Mouse (Mus musculus): ENCODE results near the gene Smarcd2. TPM values are rescaled to one million over a fixed set of nuclear protein-coding genes. Genes with fewer than 3 reads are reported as not detected.

The Smarcd2 gene
- polyA plus RNA-seq, 1 experiment from 2014 or later: 18.2 TPM

DNA sequence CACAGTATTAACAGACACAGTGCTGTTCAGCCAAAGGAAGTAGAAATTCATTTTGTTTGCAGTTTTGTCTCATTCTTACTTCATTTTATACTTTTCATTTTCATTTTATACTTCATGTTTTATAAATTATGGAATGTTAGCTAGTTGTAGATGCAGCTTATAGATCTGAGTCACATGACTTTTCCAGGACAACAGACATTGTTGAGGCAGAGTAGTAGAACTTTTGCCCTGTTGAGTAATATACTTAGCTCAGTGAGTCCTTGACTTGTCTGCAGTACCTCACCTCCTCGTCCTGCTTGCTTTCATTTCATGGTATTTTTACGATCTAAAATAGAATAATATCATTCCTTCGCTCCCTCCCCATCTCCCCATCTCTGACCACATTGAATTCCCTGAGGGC lies 52.2 kb downstream of the Smarcd2 start:
- H3K36me3 ChIP-seq: peaks cover 17% of the 10 kb centered on the region
- no peaks in the 10 kb centered on the region for H3K9me3 ChIP-seq (replicated peaks)
- WGBS: 86% methylated on average over 3 of the region's 3 CpGs
- no peak overlapping the region for H3K4me3 ChIP-seq
- H3K4me1 ChIP-seq (replicated peaks): peaks cover 14% of the 10 kb centered on the region
- no peaks in the 10 kb centered on the region for H3K27me3 ChIP-seq
- no peak for ATAC-seq (replicated peaks; ENCODE audit: insufficient number of reproducible peaks, insufficient read depth, low FRiP score, low read depth)
- no peak overlapping the region for H3K27ac ChIP-seq
- no peak overlapping the region for H3K4me2 ChIP-seq
- H3K9ac ChIP-seq: no peak overlapping the region

DNA sequence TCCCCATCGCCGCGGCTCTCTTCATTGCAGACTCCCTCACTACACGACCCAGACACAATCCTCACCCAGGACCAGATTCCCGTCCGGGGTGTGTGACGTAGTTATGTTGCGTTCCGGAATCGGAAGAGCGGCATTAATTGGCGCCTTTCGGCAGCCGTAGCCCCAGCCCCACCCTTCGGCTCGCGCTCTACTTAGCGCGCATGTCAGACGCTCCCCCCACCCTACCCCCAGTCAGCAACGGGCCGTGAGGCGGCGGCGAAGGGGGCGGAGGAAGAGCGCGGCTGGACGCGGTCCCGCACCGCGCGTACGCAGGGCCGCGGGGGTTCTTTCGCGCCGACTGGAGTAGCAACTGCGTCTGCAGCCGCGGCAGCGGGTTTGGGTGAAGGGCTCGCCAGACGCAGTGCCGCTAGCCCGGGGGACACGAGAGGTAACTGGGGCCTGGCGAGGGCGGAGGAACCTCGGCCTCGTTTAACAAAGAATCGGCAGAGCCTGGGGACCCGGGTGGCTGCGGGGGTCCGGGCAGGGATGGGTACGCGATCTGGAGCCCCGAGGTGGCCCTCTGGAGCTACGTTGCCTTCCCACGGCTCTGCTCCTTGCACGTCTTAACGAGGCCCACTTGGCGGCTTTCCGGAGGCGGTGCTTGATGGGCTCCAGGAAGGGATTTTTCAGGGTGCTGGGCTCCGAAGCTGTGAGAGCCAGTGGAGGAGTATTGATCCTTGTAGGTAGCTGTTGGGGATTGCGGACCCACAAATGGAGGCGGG lies 55.9 kb downstream of the Smarcd2 start, which contains the start of gene Ddx42:
Gene Ddx42, plus strand, starts transcription at position 197 of the 761 bp plus-strand sequence.
- peak; percentile 91 for ATAC-seq (replicated peaks; ENCODE audit: insufficient number of reproducible peaks, insufficient read depth, low FRiP score, low read depth)
- Histone ChIP-seq H3K27ac (peak within 1 kb of the TSS; percentile 97), H3K27me3 (no peaks in the 10 kb centered on the region), H3K9ac (peak within 1 kb of the TSS; percentile 100), H3K4me1 (replicated peaks) (peaks cover 33% of the 10 kb centered on the region), H3K4me3 (peak within 1 kb of the TSS; percentile 100), H3K9me3 (replicated peaks) (no peaks in the 10 kb centered on the region), H3K4me2 (peak within 1 kb of the TSS; percentile 64), H3K36me3 (peaks cover 9% of the 10 kb centered on the region)
- WGBS: under 1% methylated on average over 70 of the region's 70 CpGs

DNA sequence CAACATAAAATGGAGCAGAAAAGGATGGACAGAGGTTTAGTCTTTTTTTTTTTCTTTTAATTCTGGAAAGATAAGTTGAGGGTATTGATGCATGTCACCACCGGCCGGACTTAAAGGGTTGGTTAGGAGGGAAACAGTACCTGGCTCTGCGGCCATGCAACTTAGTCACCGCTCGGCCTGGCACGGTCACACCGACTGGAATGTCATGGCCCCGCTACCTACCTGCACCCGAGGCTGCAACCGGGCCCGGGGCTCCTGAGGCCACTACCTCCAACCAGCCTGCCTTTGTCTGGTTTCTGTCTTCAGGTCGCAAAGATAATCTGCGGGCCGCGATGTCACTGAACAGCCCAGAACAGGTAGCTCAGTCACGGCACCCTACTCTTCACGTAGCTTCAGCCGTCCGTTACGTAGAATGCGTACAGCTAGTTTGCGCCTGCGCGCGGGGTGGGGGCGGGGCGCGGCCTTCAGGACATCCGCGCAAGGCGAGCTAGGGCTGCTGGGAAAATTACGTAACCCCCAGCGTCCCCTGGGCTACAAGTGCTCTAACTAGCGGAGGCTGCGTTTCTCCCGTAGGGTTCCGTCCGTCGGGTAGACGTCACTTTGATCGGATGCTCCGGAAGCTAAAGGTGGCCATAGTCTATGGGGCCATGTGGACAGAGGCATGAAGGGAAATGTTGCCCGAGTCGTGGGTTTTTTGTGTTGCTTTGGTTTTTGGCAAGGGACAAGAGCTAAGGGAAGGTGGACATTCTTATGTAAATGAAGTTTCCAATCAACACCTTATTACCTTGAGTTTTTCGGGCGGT lies 56.6 kb downstream of the Smarcd2 start, which contains the start of gene Ccdc47:
Gene Ccdc47, minus strand, starts transcription at position 418 of the 803 bp plus-strand sequence.
- Histone ChIP-seq H3K4me1 (replicated peaks) (peaks cover 33% of the 10 kb centered on the region), H3K36me3 (peaks cover 17% of the 10 kb centered on the region), H3K27me3 (no peaks in the 10 kb centered on the region), H3K27ac (peak within 1 kb of the TSS; percentile 97), H3K9ac (peak within 1 kb of the TSS; percentile 100), H3K4me3 (peak within 1 kb of the TSS; percentile 100), H3K4me2 (peak within 1 kb of the TSS; percentile 64), H3K9me3 (replicated peaks) (no peaks in the 10 kb centered on the region)
- ATAC-seq (replicated peaks; ENCODE audit: insufficient number of reproducible peaks, insufficient read depth, low FRiP score, low read depth): peak; percentile 97
- under 1% methylated on average over 46 of the region's 46 CpGs for WGBS

DNA sequence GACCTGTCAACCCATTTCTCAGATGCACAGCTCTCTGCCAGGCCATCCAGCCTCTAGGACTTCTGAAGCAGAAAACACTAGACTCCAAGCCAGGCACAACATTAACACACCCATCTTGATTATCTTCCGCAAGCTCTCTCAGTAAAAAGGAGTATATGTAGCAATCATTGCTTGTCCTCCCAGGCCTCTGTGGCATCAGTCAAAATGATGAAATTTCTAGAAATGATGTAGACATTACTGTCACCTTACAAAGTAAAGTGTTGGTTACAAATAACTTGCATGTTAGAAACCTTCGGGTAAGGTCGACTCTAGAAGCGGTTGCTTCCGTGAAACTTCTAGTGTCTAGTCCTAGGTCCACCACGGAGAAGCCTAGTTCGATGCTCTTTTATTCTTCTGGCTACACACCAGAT lies 57.3 kb downstream of the Smarcd2 start:
- Histone ChIP-seq H3K4me2 (peak overlapping the region; percentile 62), H3K27ac (peak overlapping the region; percentile 97), H3K9me3 (replicated peaks) (no peaks in the 10 kb centered on the region), H3K4me3 (peak overlapping the region; percentile 100), H3K9ac (peak overlapping the region; percentile 82), H3K36me3 (peaks cover 21% of the 10 kb centered on the region), H3K4me1 (replicated peaks) (peaks cover 33% of the 10 kb centered on the region), H3K27me3 (no peaks in the 10 kb centered on the region)
- ATAC-seq (replicated peaks; ENCODE audit: insufficient number of reproducible peaks, insufficient read depth, low FRiP score, low read depth): no peak
- WGBS: 16% methylated on average over 7 of the region's 7 CpGs

DNA sequence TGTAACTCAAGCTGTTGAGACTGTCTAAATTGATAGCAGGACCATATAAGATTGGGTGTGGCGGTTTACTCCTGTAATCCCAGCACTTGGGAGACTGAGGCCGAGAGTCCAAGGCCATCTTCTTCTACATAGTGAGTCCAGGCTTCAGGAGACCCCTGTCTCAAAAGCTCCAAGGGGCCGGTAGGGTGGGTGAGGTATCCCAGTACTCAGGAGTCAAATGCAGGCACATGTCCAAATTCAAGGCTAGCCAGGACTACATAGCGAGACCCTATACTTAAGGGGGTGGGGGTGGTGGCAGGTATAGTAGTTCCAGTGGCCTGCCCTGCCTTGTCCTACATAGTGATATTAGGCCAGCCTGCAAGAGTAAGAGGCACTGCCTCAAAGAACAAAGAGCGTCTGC lies 57.9 kb downstream of the Smarcd2 start:
- peak overlapping the region; percentile 100 for H3K4me3 ChIP-seq
- no peaks in the 10 kb centered on the region for H3K9me3 ChIP-seq (replicated peaks)
- ATAC-seq (replicated peaks; ENCODE audit: insufficient number of reproducible peaks, insufficient read depth, low FRiP score, low read depth): no peak
- H3K27me3 ChIP-seq: no peaks in the 10 kb centered on the region
- peaks cover 33% of the 10 kb centered on the region for H3K4me1 ChIP-seq (replicated peaks)
- WGBS: 89% methylated on average over 5 of the region's 5 CpGs
- H3K9ac ChIP-seq: 0 out of 2 replicates have a peak overlapping the region, but pooled peaks have one; percentile 82
- no peak overlapping the region for H3K27ac ChIP-seq
- peaks cover 27% of the 10 kb centered on the region for H3K36me3 ChIP-seq
- peak overlapping the region; percentile 62 for H3K4me2 ChIP-seq

Other genes starting within 250 kb of the Smarcd2 start
- gene Dcaf7, start 236.1 kb downstream of the Smarcd2 start, polyA plus RNA-seq (2015; fragmentation: Nextera tagmentation; extraction: Ambion mirVana): 35.0 and 48.7 TPM in 2 replicates
- gene Taco1, start 206.9 kb downstream of the Smarcd2 start, polyA plus RNA-seq (2015; fragmentation: Nextera tagmentation; extraction: Ambion mirVana): 10.1 and 11.5 TPM in 2 replicates
- 19.2 and 24.9 TPM in 2 replicates for gene Map3k3, start 188.4 kb downstream of the Smarcd2 start, polyA plus RNA-seq (2015; fragmentation: Nextera tagmentation; extraction: Ambion mirVana)
- not detected in 2 replicates for gene Gm10840, start 112.1 kb downstream of the Smarcd2 start, polyA plus RNA-seq (2015; fragmentation: Nextera tagmentation; extraction: Ambion mirVana)
- 75.9 and 110 TPM in 2 replicates for gene Limd2, start 112.1 kb downstream of the Smarcd2 start, polyA plus RNA-seq (2015; fragmentation: Nextera tagmentation; extraction: Ambion mirVana)
- 16.5 and 20.0 TPM in 2 replicates for gene Strada, start 70.8 kb downstream of the Smarcd2 start, polyA plus RNA-seq (2015; fragmentation: Nextera tagmentation; extraction: Ambion mirVana)
- 87.3 and 88.2 TPM in 2 replicates for gene Ccdc47, start 56.6 kb downstream of the Smarcd2 start, polyA plus RNA-seq (2015; fragmentation: Nextera tagmentation; extraction: Ambion mirVana)
- 41.1 and 47.3 TPM in 2 replicates for gene Ddx42, start 56.0 kb downstream of the Smarcd2 start, polyA plus RNA-seq (2015; fragmentation: Nextera tagmentation; extraction: Ambion mirVana)
- gene Ftsj3, start 16.9 kb downstream of the Smarcd2 start, polyA plus RNA-seq (2015; fragmentation: Nextera tagmentation; extraction: Ambion mirVana): 31.1 and 37.5 TPM in 2 replicates
- gene Psmc5, start 16.8 kb downstream of the Smarcd2 start, polyA plus RNA-seq (2015; fragmentation: Nextera tagmentation; extraction: Ambion mirVana): 195 and 215 TPM in 2 replicates
- 0.34 TPM in 1 of 2 replicates, not detected in the other for gene Tcam1, start 3.7 kb upstream of the Smarcd2 start, polyA plus RNA-seq (2015; fragmentation: Nextera tagmentation; extraction: Ambion mirVana)
- gene Gh, start 28.9 kb upstream of the Smarcd2 start, polyA plus RNA-seq (2015; fragmentation: Nextera tagmentation; extraction: Ambion mirVana): not detected in 2 replicates
- gene Cd79b, start 41.8 kb upstream of the Smarcd2 start, polyA plus RNA-seq (2015; fragmentation: Nextera tagmentation; extraction: Ambion mirVana): 1.0 and 2.8 TPM in 2 replicates
- gene Scn4a, start 80.3 kb upstream of the Smarcd2 start, polyA plus RNA-seq (2015; fragmentation: Nextera tagmentation; extraction: Ambion mirVana): 0.06 and 0.24 TPM in 2 replicates
- gene Prr29, start 92.5 kb upstream of the Smarcd2 start, polyA plus RNA-seq (2015; fragmentation: Nextera tagmentation; extraction: Ambion mirVana): 0.44 and 0.62 TPM in 2 replicates
- gene Icam2, start 115.1 kb upstream of the Smarcd2 start, polyA plus RNA-seq (2015; fragmentation: Nextera tagmentation; extraction: Ambion mirVana): 79.4 and 87.1 TPM in 2 replicates
- gene Ern1, start 214.9 kb upstream of the Smarcd2 start, polyA plus RNA-seq (2015; fragmentation: Nextera tagmentation; extraction: Ambion mirVana): 3.8 and 5.2 TPM in 2 replicates

Measured in heart, embryonic 15.5 days (tissue).